Mouse (Mus musculus): ENCODE measurements at regions not wholly inside any gene's neighbourhood (a gene's known extent, or its start where the extent isn't known, plus 50 kb on each side); places are given as distances from the start of the nearest gene placed in this dataset.

DNA sequence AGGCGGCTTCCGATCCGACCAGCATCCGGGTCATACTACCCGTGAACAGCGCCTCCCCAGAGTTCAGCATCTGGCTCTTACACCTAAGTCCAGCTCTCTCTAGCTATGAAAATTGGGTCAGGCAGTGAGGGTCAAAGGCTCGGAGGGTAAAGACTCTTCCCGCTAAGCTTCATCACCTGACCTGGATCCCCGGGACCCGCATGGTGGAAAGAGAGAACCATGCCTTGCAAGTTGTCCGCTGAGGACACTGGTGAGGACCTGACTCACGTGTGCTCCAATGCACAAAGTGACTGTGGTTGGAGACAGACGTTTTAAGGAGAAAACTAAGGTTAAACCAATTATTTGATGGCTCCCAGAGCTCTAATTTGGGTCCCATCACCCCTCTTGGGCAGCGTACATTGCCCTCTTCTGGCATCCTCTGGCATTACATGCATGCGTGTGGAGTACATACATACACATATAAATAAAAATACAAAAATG is 74.6 kb upstream of the Sall4 start:
- no peak overlapping the region for H3K27ac ChIP-seq (ENCODE audit: insufficient read depth, low read length)
- TF ChIP-seq CTCF (IDR thresholded peaks at IDR 0.05; ENCODE audit: extremely low read depth, insufficient read depth, low read length): 0 out of 2 replicates have a peak, but pooled peaks have one; percentile 6
- TF ChIP-seq POLR2A (IDR thresholded peaks at IDR 0.05; ENCODE audit: extremely low read depth, insufficient read depth, low read length): no peak
- no peak overlapping the region for H3K4me3 ChIP-seq (ENCODE audit: insufficient read depth, low read length)
- H3K4me1 ChIP-seq (ENCODE audit: control insufficient read depth, insufficient read depth, low read length): no peaks in the 10 kb centered on the region

DNA sequence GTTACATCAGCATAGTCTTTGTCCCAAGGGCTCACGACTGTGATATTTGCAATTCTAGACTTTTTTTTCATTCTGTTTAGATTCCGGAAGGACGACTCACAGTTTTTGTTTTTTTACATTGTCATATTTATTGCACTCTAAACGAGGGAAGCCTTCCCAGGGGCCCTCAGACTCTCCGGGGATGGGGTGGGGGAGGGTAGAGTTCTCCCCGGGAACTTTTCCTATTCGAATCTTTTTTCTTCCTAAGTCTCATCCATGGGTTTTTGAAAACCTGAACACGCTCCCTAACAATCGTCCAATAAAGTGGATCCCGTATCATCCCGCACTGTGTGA is 73.9 kb upstream of the Sall4 start:
- TF ChIP-seq CTCF (IDR thresholded peaks at IDR 0.05; ENCODE audit: extremely low read depth, insufficient read depth, low read length) (no peak), POLR2A (IDR thresholded peaks at IDR 0.05; ENCODE audit: extremely low read depth, insufficient read depth, low read length) (no peak)
- Histone ChIP-seq H3K4me3 (ENCODE audit: insufficient read depth, low read length) (no peak overlapping the region), H3K27ac (ENCODE audit: insufficient read depth, low read length) (no peak overlapping the region), H3K4me1 (ENCODE audit: control insufficient read depth, insufficient read depth, low read length) (no peaks in the 10 kb centered on the region)

GRCm38 (mm10) chr2:168840853-168841712 is 73.3 kb upstream of the Sall4 start:
- no peaks in the 10 kb centered on the region for H3K4me1 ChIP-seq (ENCODE audit: control insufficient read depth, insufficient read depth, low read length)
- H3K27ac ChIP-seq (ENCODE audit: insufficient read depth, low read length): no peak overlapping the region
- TF ChIP-seq CTCF (IDR thresholded peaks at IDR 0.05; ENCODE audit: extremely low read depth, insufficient read depth, low read length) (no peak), POLR2A (IDR thresholded peaks at IDR 0.05; ENCODE audit: extremely low read depth, insufficient read depth, low read length) (no peak)
- no peak overlapping the region for H3K4me3 ChIP-seq (ENCODE audit: insufficient read depth, low read length)

GRCm38 (mm10) chr2:168839811-168840655 is 72.3 kb upstream of the Sall4 start:
- no peak for TF ChIP-seq CTCF (IDR thresholded peaks at IDR 0.05; ENCODE audit: extremely low read depth, insufficient read depth, low read length)
- no peak for TF ChIP-seq POLR2A (IDR thresholded peaks at IDR 0.05; ENCODE audit: extremely low read depth, insufficient read depth, low read length)
- Histone ChIP-seq H3K27ac (ENCODE audit: insufficient read depth, low read length) (no peak overlapping the region), H3K4me3 (ENCODE audit: insufficient read depth, low read length) (no peak overlapping the region), H3K4me1 (ENCODE audit: control insufficient read depth, insufficient read depth, low read length) (no peaks in the 10 kb centered on the region)

DNA sequence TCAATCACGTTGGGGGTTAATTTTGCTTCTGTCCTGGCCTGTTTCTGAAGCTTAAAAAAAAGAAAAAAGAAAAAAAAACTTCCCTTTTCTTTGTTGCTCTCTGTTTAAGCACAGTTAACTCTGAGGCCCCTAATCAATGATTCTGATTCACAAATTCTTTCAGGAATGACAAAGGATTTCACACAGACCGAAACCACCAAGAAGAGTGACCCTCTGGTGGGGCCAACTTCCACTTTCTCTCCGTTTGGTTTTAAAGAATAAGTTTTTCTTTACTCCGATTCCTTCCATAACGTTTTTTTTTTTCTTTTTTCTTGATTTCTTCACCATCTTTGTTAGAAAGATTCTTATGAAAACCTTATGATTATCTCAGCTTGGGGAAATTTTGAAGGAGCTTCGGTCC is 71.5 kb upstream of the Sall4 start:
- H3K4me1 ChIP-seq (ENCODE audit: control insufficient read depth, insufficient read depth, low read length): no peaks in the 10 kb centered on the region
- no peak overlapping the region for H3K27ac ChIP-seq (ENCODE audit: insufficient read depth, low read length)
- TF ChIP-seq POLR2A (IDR thresholded peaks at IDR 0.05; ENCODE audit: extremely low read depth, insufficient read depth, low read length): no peak
- no peak for TF ChIP-seq CTCF (IDR thresholded peaks at IDR 0.05; ENCODE audit: extremely low read depth, insufficient read depth, low read length)
- H3K4me3 ChIP-seq (ENCODE audit: insufficient read depth, low read length): no peak overlapping the region

DNA sequence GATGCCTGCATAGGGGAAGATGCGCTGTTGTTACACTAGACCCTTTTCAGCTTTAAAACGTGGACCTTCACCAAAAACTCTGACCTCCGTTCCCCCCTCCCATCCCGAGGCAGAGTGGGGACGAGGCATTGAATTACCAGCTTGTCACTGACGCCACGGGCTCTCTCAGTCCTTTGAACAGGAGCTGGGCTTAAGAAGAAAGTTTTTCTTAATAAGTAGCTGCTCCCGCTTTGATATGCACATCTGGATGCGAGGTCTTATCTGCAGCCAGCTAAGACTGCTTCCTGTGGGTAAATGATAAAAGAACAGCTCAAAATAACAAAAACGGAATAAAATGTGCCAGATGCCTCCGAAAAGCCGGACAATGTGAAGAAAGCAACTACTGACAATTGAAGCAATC is 70.9 kb upstream of the Sall4 start:
- H3K4me3 ChIP-seq (ENCODE audit: insufficient read depth, low read length): no peak overlapping the region
- TF ChIP-seq POLR2A (IDR thresholded peaks at IDR 0.05; ENCODE audit: extremely low read depth, insufficient read depth, low read length): no peak
- TF ChIP-seq CTCF (IDR thresholded peaks at IDR 0.05; ENCODE audit: extremely low read depth, insufficient read depth, low read length): no peak
- H3K4me1 ChIP-seq (ENCODE audit: control insufficient read depth, insufficient read depth, low read length): no peaks in the 10 kb centered on the region
- H3K27ac ChIP-seq (ENCODE audit: insufficient read depth, low read length): no peak overlapping the region

GRCm38 (mm10) chr2:168837951-168838570 is 70.3 kb upstream of the Sall4 start:
- TF ChIP-seq POLR2A (IDR thresholded peaks at IDR 0.05; ENCODE audit: extremely low read depth, insufficient read depth, low read length) (no peak), CTCF (IDR thresholded peaks at IDR 0.05; ENCODE audit: extremely low read depth, insufficient read depth, low read length) (no peak)
- H3K4me1 ChIP-seq (ENCODE audit: control insufficient read depth, insufficient read depth, low read length): no peaks in the 10 kb centered on the region
- no peak overlapping the region for H3K27ac ChIP-seq (ENCODE audit: insufficient read depth, low read length)
- no peak overlapping the region for H3K4me3 ChIP-seq (ENCODE audit: insufficient read depth, low read length)

DNA sequence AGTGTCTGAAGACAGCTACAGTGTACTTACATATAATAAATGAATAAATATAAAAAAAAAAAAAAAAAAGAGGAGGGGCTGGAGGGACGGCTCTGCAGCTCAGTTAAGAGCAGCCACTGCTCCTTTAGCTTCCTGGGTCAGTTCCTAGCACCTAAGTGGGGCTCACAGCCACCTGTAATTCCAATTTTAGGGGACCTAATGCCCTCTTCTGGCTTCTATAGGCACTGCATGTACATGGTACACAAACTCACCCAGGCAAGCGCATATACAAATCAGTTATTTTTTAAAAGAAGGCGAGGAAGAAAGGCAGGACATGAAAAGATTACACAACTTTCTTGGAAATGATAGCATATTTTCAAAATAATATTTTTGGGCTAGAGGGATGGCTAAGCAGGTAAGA is 67.0 kb upstream of the Sall4 start:
- no peaks in the 10 kb centered on the region for H3K4me1 ChIP-seq (ENCODE audit: control insufficient read depth, insufficient read depth, low read length)
- TF ChIP-seq POLR2A (IDR thresholded peaks at IDR 0.05; ENCODE audit: extremely low read depth, insufficient read depth, low read length): no peak
- H3K27ac ChIP-seq (ENCODE audit: insufficient read depth, low read length): no peak overlapping the region
- no peak overlapping the region for H3K4me3 ChIP-seq (ENCODE audit: insufficient read depth, low read length)

GRCm38 (mm10) chr2:168831740-168832139 is 64.0 kb upstream of the Sall4 start:
- Histone ChIP-seq H3K27ac (ENCODE audit: insufficient read depth, low read length) (no peak overlapping the region), H3K4me1 (ENCODE audit: control insufficient read depth, insufficient read depth, low read length) (no peaks in the 10 kb centered on the region), H3K4me3 (ENCODE audit: insufficient read depth, low read length) (no peak overlapping the region)
- TF ChIP-seq POLR2A (IDR thresholded peaks at IDR 0.05; ENCODE audit: extremely low read depth, insufficient read depth, low read length): no peak
- no peak for TF ChIP-seq CTCF (IDR thresholded peaks at IDR 0.05; ENCODE audit: extremely low read depth, insufficient read depth, low read length)
